Mouse (Mus musculus) forebrain, embryonic 15.5 days (tissue): ENCODE results near the gene Tmed6. TPM values are rescaled to one million over a fixed set of nuclear protein-coding genes. Genes with fewer than 3 reads are reported as not detected.
"Not testable (repeated sequence)": the region's sequence is repeated elsewhere in the genome, so short reads cannot be mapped to it uniquely, and the experiment has no call there.

Experiments
- ATAC-seq: fragments of 200-750 bp; cut with Nextera tagmentation; replicated peaks from 2 replicates; pipeline ENCODE4 v1.8.0; 2017; ENCODE audit warnings: mild to moderate bottlenecking, moderate TSS enrichment, moderate library complexity
- H3K27ac ChIP-seq: fragments of 300-500 bp; sonication (generic); replicated peaks from 2 replicates; pipeline ENCODE4 v1.5.1; 2015; ENCODE audit warnings: mild to moderate bottlenecking, inconsistent platforms
- H3K27me3 ChIP-seq: fragments of 300-500 bp; sonication (generic); 2 replicates; pipeline ENCODE4 v1.6.1; 2015; ENCODE audit warnings: inconsistent platforms
- H3K36me3 ChIP-seq: fragments of 300-500 bp; sonication (generic); 2 replicates; pipeline ENCODE4 v1.6.1; 2015; ENCODE audit warnings: mild to moderate bottlenecking, inconsistent platforms
- H3K4me1 ChIP-seq: fragments of 300-500 bp; sonication (generic); 2 replicates; pipeline ENCODE4 v1.6.1; 2015; ENCODE audit warnings: inconsistent platforms
- H3K4me2 ChIP-seq: fragments of 300-500 bp; sonication (generic); replicated peaks from 2 replicates; pipeline ENCODE4 v1.6.1; 2015; ENCODE audit warnings: mild to moderate bottlenecking, inconsistent platforms
- H3K4me3 ChIP-seq: fragments of 300-500 bp; sonication (generic); 2 replicates; pipeline ENCODE4 v1.5.1; 2015; ENCODE audit warnings: mild to moderate bottlenecking, inconsistent platforms
- H3K9ac ChIP-seq: fragments of 300-500 bp; sonication (generic); replicated peaks from 2 replicates; pipeline ENCODE4 v1.6.1; 2015; ENCODE audit warnings: mild to moderate bottlenecking, inconsistent platforms
- H3K9me3 ChIP-seq: fragments of 300-500 bp; sonication (generic); 2 replicates; pipeline ENCODE4 v1.6.1; 2016; ENCODE audit warnings: inconsistent platforms
- WGBS: fragments of 180-500 bp; shearing (Covaris S2); methylation state at CpG from one replicate; pipeline ENCODE4 v1.1.7; 2015; ENCODE audit warnings: mixed read lengths; 5-methylcytosine and 5-hydroxymethylcytosine counted together
- polyA plus RNA-seq: library from polyadenylated mRNA; unstranded; fragments of >200 nt; fragmentation: Nextera tagmentation; extraction: Ambion mirVana; gene quantifications from 2 replicates; pipeline ENCODE4 v1.2.1, GENCODE M21; 2015

The Tmed6 gene
- polyA plus RNA-seq, 1 experiment from 2014 or later = not detected

- H3K36me3 ChIP-seq = peaks cover 50% of the 10 kb centered on the region
These were observed 9.1 kb downstream of the Tmed6 start, which contains the start of the genes Cog8 and Nip7 for GRCm38 (mm10) chr8:107056076-107056972. TSS of gene Cog8 (minus strand) at chr8:107056689. TSS of gene Nip7 (plus strand) at chr8:107056877.

GRCm38 (mm10) chr8:107052046-107052445 is 13.4 kb downstream of the Tmed6 start:
- no peak for ATAC-seq

More at GRCm38 (mm10) chr8:107056076-107056972, 9.1 kb downstream of the Tmed6 start, which contains the start of the genes Cog8 and Nip7:
- Histone ChIP-seq H3K4me2 (peak within 1 kb of the TSS; percentile 84), H3K4me3 (peak within 1 kb of the TSS; percentile 91), H3K27ac (peak within 1 kb of the TSS; percentile 66), H3K27me3 (no peaks in the 10 kb centered on the region), H3K4me1 (peaks cover 30% of the 10 kb centered on the region), H3K9me3 (no peaks in the 10 kb centered on the region), H3K9ac (peak within 1 kb of the TSS; percentile 77)
- ATAC-seq = peak; percentile 96
- WGBS = under 1% methylated on average over 88 of the region's 88 CpGs

GRCm38 (mm10) chr8:107049480-107049879 is 16.0 kb downstream of the Tmed6 start:
- H3K4me1 ChIP-seq = peaks cover 21% of the 10 kb centered on the region
- H3K4me2 ChIP-seq = peak overlapping the region; percentile 88; the same call in 1 of the 2 replicates
- H3K4me3 ChIP-seq = peak overlapping the region; percentile 90
- H3K9ac ChIP-seq = no peak overlapping the region
- no peaks in the 10 kb centered on the region for H3K27me3 ChIP-seq
- H3K9me3 ChIP-seq = no peaks in the 10 kb centered on the region
- no peak overlapping the region for H3K27ac ChIP-seq
- ATAC-seq = no peak
- H3K36me3 ChIP-seq = peaks cover 75% of the 10 kb centered on the region
- 96% methylated on average over 4 of the region's 4 CpGs for WGBS

More at GRCm38 (mm10) chr8:107052046-107052445, 13.4 kb downstream of the Tmed6 start:
- whole genome bisulfite sequencing = 97% methylated on average over 8 of the region's 8 CpGs
- no peak overlapping the region for H3K4me2 ChIP-seq
- peaks cover 51% of the 10 kb centered on the region for H3K36me3 ChIP-seq
- H3K9me3 ChIP-seq = no peaks in the 10 kb centered on the region
- H3K9ac ChIP-seq = no peak overlapping the region
- H3K27ac ChIP-seq = no peak overlapping the region
- no peaks in the 10 kb centered on the region for H3K27me3 ChIP-seq
- peaks cover 36% of the 10 kb centered on the region for H3K4me1 ChIP-seq
- no peak overlapping the region for H3K4me3 ChIP-seq

- H3K4me2 ChIP-seq = peak within 1 kb of the TSS; percentile 88
- peak; percentile 91 for ATAC-seq
- under 1% methylated on average over 86 of the region's 87 CpGs for WGBS
- no peaks in the 10 kb centered on the region for H3K27me3 ChIP-seq
- H3K9me3 ChIP-seq = no peaks in the 10 kb centered on the region
- peak within 1 kb of the TSS; percentile 84 for H3K9ac ChIP-seq
- H3K4me1 ChIP-seq = peaks cover 21% of the 10 kb centered on the region
- peak within 1 kb of the TSS; percentile 90 for H3K4me3 ChIP-seq
- peaks cover 79% of the 10 kb centered on the region for H3K36me3 ChIP-seq
- H3K27ac ChIP-seq = peak within 1 kb of the TSS; percentile 91
These were observed 17.1 kb downstream of the Tmed6 start, which contains the start of gene Pdf for GRCm38 (mm10) chr8:107048061-107048941. TSS of gene Pdf (minus strand) at chr8:107048614.

GRCm38 (mm10) chr8:107046976-107047375 is 18.5 kb downstream of the Tmed6 start:
- no peak overlapping the region for H3K4me2 ChIP-seq
- H3K4me1 ChIP-seq = peaks cover 21% of the 10 kb centered on the region
- H3K27me3 ChIP-seq = no peaks in the 10 kb centered on the region
- ATAC-seq = no peak
- H3K9me3 ChIP-seq = no peaks in the 10 kb centered on the region
- no peak overlapping the region for H3K9ac ChIP-seq
- WGBS = 90% methylated on average over 5 of the region's 5 CpGs
- H3K4me3 ChIP-seq = no peak overlapping the region
- H3K36me3 ChIP-seq = peaks cover 79% of the 10 kb centered on the region
- no peak overlapping the region for H3K27ac ChIP-seq

GRCm38 (mm10) chr8:107045478-107045877 is 20.0 kb downstream of the Tmed6 start:
- H3K4me1 ChIP-seq = peaks cover 21% of the 10 kb centered on the region
- H3K27me3 ChIP-seq = no peaks in the 10 kb centered on the region
- no peak overlapping the region for H3K27ac ChIP-seq
- no peaks in the 10 kb centered on the region for H3K9me3 ChIP-seq
- peaks cover 77% of the 10 kb centered on the region for H3K36me3 ChIP-seq
- no peak for ATAC-seq
- no peak overlapping the region for H3K4me3 ChIP-seq
- H3K9ac ChIP-seq = no peak overlapping the region
- no peak overlapping the region for H3K4me2 ChIP-seq
- 91% methylated on average over 6 of the region's 6 CpGs for WGBS

GRCm38 (mm10) chr8:107040632-107041031 is 24.8 kb downstream of the Tmed6 start:
- Histone ChIP-seq H3K4me1 (no peaks in the 10 kb centered on the region), H3K36me3 (peaks cover 78% of the 10 kb centered on the region), H3K9me3 (no peaks in the 10 kb centered on the region), H3K27ac (no peak overlapping the region), H3K4me3 (no peak overlapping the region), H3K4me2 (no peak overlapping the region), H3K27me3 (no peaks in the 10 kb centered on the region), H3K9ac (no peak overlapping the region)
- WGBS = 87% methylated on average over 7 of the region's 7 CpGs
- ATAC-seq = no peak

- Histone ChIP-seq H3K36me3 (peaks cover 38% of the 10 kb centered on the region), H3K9me3 (no peaks in the 10 kb centered on the region), H3K27ac (no peak overlapping the region), H3K4me2 (no peak overlapping the region), H3K9ac (no peak overlapping the region), H3K4me1 (peaks cover 19% of the 10 kb centered on the region), H3K27me3 (no peaks in the 10 kb centered on the region), H3K4me3 (no peak overlapping the region)
- 88% methylated on average over 8 of the region's 8 CpGs for WGBS
- no peak for ATAC-seq
These were observed 28.8 kb downstream of the Tmed6 start for GRCm38 (mm10) chr8:107036626-107037025.

GRCm38 (mm10) chr8:107035641-107036040 is 29.8 kb downstream of the Tmed6 start:
- Histone ChIP-seq H3K4me2 (no peak overlapping the region), H3K9ac (no peak overlapping the region), H3K4me1 (peaks cover 19% of the 10 kb centered on the region), H3K27ac (no peak overlapping the region), H3K27me3 (no peaks in the 10 kb centered on the region), H3K36me3 (peaks cover 30% of the 10 kb centered on the region), H3K4me3 (no peak overlapping the region), H3K9me3 (no peaks in the 10 kb centered on the region)
- WGBS = 90% methylated on average over 3 of the region's 3 CpGs
- ATAC-seq = no peak

GRCm38 (mm10) chr8:107033609-107034008 is 31.8 kb downstream of the Tmed6 start:
- ATAC-seq, H3K27me3 ChIP-seq, H3K9me3 ChIP-seq, H3K9ac ChIP-seq, H3K4me3 ChIP-seq, H3K4me2 ChIP-seq, H3K27ac ChIP-seq: not testable (repeated sequence)
- WGBS = 97% methylated on average over 2 of the region's 2 CpGs
- Histone ChIP-seq H3K4me1 (peaks cover 19% of the 10 kb centered on the region), H3K36me3 (peaks cover 11% of the 10 kb centered on the region)

GRCm38 (mm10) chr8:107031577-107032090 is 33.8 kb downstream of the Tmed6 start:
- no peaks in the 10 kb centered on the region for H3K27me3 ChIP-seq
- H3K9me3 ChIP-seq = no peaks in the 10 kb centered on the region
- peaks cover 3% of the 10 kb centered on the region for H3K36me3 ChIP-seq
- peak overlapping the region; percentile 55 for H3K4me2 ChIP-seq
- peaks cover 19% of the 10 kb centered on the region for H3K4me1 ChIP-seq
- peak overlapping the region; percentile 60 for H3K27ac ChIP-seq
- WGBS = under 1% methylated on average over 34 of the region's 40 CpGs
- peak overlapping the region; percentile 88 for H3K9ac ChIP-seq
- H3K4me3 ChIP-seq = peak overlapping the region; percentile 85
- ATAC-seq = no peak; the same call in 1 of the 2 replicates
